Mouse (Mus musculus) urinary bladder, postnatal 14 days (tissue): ENCODE measurements around the gene 3300002I08Rik.
"Not testable (repeated sequence)": the region's sequence is repeated elsewhere in the genome, so short reads cannot be mapped to it uniquely, and the experiment has no call there.

Source experiments
- DNase-seq: peaks from one replicate; pipeline ENCODE4 v3.0.0; 2021; ENCODE audit warnings: low spot score

Gene 3300002I08Rik

DNA sequence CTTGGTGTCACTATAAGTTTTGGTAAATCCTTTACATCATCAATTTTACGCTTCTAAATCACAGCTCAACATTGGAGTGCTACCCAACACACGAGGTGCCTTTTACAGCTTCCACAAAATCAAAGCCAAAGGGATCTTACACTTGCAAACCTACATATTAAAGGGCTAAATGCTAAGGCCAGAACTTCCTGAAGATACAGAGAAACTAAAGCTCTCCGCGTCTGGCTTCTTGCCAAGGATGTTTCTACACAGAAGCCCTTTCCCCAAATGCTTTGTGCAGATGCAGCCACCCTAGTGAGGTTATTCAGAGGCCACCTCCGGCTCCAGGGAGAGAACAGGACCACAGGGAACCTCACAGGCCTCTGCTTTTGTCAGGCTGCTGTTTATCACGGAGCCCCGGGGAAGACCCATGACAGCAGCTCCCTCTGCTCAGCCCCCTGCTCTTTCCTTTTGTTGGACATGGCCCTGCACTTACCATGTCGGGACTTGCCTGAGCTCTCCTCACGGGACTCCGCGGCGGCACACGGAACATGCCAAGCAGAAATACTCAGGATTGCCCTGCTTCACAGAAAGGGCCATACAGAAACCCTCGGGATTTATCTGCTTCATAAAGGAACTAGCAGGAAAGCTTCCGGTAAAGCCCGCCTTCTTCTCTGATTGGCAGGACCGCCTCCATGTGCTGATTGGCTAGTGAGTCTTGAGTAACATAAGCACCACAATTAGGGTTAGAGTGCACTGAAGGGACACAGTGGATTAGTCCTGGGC lies at the start of gene 3300002I08Rik:
Gene 3300002I08Rik, minus strand, starts transcription at position 653 of the 765 bp plus-strand sequence.
- peak; percentile 91 for DNase-seq

DNA sequence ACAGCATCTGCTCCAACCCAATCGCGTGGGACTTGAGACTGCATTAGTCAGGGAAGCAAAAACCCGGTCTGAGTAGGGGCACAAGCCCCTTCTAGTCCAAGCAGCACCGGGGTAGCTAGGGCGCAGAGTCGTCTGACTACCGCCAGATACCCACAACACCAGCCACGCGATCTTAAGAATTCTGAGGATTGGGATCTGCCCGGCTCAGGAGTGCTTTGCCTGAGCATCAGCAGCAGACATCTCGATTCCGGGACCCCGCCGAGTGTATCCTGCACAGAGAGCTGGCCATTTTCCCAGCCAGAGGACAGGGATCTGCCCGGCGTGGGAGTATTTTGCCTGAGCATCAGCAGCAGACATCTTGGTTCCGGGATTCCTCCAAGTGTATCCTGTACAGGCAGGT lies 49.6 kb upstream of the 3300002I08Rik start:
- not testable (repeated sequence) for DNase-seq

DNA sequence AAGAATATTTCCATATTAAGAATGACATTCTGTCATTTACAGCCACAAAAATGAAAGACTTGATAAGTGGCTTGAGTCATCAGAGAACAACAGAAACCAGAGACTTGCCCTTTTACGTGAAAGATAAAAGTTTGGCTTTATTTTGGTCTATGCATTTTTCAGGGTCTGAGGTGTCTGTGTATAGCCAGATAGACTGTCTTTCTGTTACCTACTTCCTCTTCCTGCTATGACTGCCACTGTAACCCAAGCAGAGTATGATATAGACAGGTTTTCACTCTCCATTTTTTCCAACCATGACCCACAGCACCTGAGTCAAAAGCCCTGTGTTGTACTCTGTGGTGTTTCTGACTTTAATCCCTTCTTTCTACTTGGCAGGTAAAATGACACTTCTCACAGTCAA lies 27.6 kb upstream of the 3300002I08Rik start:
- no peak for DNase-seq

DNA sequence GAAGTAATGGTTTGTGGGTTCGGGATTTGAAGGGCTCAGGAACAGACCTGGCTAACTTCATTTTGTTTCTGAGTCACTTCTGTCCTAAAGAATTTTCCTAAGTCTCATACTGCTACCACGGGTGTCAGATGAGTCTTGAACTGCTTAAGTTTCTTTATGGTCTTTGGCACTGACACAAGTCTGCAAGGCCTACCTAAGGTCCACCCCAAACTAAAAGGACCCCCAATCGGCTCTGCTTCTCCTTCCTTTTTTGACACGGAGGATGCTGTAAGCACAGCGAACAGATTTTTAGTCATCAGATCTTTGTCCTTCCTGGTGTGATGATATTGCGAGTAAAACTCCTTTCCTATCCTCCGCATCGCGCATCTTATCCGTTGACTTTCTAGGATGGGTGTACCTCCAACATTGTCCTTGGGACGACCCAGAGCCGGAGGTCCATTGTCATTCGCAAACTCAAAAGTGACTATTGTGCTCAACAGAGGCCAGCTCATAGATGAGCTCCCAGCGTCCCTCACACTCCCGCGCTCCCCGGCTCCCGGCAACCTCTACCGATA lies 23.1 kb upstream of the 3300002I08Rik start:
- DNase-seq = not testable (repeated sequence)

DNA sequence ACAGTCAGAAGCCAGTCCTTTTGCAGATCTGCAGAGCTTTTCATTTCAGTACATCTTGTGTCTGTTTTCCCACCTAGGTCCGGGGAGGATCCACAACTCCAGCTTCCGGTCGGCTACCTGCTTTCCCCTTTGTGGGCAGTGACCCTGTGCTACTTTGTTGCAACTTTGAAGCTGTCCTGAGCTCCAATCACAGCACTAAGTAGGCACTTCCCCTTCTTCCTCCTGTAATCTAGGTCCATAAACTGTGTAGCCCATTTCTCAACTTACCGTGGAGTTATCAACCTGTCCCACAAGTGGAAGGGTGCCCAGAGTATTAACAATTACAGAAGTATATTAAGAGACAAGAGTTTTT lies 289 bp upstream of the 3300002I08Rik start:
- no peak for DNase-seq

DNA sequence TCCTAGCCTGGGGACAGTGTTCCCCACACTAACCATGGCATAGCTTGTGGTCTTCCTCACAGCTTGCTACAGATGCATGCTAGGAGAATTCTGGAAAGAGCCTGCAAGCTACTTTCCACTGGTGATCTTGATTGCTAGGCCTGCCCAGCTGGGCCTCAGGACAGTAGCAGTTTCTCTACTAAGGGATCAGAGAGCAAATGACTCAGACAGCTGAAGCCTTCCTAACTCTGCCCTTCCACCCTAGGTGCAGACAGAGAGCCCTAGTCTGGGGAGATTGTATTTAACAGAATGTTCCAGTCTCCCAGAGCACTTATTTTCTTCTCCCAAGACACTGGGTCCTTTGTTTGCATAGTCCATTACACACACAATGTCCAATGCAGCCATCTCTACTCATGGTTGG lies 5.4 kb downstream of the 3300002I08Rik start:
- DNase-seq = not testable (repeated sequence)

DNA sequence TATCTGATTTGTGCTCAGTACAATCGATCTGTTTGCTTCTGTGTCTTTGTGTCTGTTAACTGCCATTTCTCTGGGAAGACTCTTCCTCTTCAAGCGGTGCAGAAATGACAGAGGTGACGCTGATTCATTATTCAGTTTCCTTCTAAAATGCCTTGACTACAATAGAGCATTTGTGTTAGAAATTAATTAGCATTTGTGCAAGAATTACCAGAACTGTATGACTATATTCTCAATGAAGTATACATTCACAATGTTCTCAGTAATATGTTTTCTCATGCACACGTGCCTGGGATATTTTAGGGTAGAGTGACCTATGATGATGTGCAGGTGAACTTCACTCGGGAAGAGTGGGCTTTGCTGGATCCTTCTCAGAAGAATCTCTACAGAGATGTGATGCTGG lies 39.2 kb downstream of the 3300002I08Rik start, which contains the start of gene Gm10130:
Gene Gm10130, plus strand, starts transcription at position 301 of the 400 bp plus-strand sequence.
- no peak for DNase-seq

DNA sequence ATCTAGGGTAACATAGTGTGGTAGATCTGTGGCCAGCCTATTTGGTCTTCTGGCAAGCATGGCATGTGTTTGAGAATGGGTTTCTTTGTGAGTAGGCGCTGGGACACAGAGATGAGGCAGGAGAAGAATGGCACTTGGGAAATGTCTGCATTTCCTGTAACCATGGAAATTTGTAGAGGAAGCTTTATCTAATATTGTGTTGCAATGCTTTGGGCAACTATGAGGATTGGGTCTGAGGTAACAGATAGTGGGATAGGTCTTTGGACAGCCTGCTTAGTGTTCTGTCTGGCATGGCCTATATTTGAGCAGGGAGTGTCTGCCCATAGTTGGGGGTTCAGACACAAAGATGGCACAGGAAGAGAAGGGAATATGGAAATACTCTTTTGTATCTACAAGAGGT lies 43.6 kb downstream of the 3300002I08Rik start:
- DNase-seq = no peak

DNA sequence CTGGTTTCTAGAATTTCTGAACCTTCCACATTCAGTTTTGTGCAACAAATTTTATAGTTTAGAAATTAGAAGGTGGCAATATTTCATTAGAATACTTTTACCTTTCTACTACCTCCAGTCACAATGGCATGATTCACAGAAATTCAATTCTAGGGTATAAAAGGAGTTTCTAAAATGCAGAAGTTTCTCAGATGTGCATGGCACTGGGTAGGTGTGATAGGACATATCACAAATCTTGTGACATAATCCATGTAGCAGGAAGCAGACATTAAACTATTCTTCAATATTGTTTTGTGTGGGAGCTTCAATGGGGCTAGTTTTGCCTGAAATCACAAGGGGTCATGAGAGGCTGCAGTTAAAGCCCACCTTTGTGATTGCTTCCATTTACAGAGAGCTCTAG lies 46.4 kb downstream of the 3300002I08Rik start:
- no peak for DNase-seq

DNA sequence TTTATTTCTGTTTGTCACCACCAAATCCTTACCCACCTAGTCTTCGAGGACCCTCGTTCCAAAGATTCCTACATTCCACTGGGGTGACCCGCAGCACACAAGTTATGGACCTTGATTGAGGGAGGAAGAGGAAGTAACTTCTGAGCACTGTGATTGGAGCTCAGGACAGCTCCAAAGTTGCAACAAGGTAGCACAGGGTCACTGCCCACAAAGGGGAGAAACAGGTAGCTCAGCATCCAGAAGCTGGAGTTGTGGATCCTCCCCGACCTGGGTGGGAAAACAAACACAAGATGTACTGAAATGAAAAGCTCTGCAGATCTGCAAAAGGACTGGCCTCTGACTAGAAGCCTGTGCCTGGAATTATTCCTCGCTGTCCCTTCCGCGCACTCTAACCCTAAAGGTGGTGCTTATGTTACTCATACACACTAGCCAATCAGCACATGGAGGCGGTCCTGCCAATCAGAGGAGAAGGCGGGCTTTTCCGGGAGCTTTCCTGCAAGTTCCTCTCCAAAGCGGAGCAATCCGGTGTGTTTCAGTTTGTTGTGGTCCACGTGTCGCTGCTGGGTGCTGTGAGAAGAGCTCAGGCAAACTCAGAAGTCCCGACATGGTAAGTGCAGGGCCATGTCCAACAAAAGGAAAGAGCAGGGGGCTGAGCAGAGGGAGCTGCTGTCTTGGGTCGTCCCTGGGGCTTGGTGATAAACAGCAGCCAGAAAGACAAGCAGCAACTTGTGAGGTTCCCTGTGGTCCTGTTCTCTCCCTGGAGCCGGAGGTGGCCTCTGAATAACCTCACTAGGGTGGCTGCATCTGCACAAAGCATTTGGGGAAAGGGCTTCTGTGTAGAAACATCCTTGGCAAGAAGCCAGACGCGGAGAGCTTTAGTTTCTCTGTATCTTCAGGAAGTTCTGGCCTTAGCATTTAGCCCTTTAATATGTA lies 51.3 kb downstream of the 3300002I08Rik start:
- DNase-seq = peak; percentile 94

DNA sequence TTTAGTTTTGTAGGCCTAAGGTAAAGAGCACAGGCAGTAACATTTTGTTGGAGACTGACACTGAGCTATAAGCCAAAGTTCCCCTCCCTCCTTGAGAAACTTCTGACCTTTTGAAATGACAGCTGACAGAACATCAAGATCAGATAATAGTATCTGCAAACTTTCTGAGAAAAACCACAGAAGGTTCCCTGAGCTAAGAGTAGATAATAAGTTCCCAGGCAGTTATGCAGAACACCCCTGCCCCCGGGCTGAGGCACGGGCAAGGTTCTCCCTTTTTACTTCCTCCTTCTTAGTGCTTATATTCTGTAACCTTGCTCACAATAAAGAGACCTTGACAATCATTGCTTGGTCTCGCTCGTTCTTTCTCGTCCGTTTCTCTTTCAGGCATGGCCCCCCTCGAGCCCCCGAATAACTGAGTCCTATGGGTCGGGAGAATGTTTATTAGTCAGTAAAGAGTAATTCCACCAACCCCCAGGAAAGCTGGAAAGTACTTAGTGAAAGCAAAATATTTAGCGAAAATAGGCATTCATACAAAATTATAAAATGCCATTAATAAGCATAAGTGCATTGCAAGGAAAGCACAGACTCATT lies 55.3 kb downstream of the 3300002I08Rik start:
- no peak for DNase-seq

DNA sequence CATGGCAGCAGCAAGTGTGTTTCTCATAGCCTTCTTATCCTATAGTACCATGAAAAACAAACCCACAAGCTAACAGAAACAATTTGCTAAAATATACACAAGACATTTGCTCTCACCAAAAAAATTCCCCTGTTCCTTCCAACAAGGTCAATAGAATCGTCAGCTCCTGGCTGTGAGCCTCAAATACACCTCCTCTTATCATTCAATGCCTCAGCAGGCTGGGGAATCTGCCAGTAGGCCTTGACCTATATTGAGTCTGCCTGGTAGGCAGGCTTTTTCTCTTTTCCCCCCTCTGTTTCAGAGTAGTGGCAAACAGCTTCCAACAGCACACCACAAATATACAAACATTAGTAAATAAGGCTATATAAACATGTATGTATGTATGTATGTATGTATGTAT lies 63.5 kb downstream of the 3300002I08Rik start:
- no peak for DNase-seq

DNA sequence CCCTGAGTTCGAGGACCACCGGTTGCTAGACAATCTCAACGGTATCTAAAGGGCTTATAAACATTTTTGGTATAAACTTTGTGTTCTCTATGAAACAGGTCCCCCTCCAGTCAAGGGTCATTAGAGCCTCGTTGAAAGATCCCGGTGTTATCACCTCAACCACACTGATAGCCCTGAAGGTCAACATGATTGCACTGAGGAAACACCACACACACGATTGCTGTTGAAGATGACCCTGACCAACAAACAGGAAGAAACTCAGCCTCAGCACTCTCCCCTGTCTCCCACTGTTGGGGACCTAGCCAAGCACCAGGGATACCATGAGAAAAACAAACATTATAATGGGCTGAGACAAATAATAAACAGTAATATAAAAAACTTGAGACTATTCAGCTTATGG lies 68.9 kb downstream of the 3300002I08Rik start:
- DNase-seq = no peak
